Mouse (Mus musculus) spleen, postnatal 14 days (tissue): Measurements from ENCODE around the gene Gga3.
A peak's percentile ranks its signal among the peaks of the same experiment; 100 is the strongest.

ENCODE experiments used
- DNase-seq, 2 experiments: peaks; one replicate each; pipeline ENCODE4 v3.0.0; 2021 to 2022; ENCODE audit warnings: low spot score in 2 of 2

Gga3 gene

DNA sequence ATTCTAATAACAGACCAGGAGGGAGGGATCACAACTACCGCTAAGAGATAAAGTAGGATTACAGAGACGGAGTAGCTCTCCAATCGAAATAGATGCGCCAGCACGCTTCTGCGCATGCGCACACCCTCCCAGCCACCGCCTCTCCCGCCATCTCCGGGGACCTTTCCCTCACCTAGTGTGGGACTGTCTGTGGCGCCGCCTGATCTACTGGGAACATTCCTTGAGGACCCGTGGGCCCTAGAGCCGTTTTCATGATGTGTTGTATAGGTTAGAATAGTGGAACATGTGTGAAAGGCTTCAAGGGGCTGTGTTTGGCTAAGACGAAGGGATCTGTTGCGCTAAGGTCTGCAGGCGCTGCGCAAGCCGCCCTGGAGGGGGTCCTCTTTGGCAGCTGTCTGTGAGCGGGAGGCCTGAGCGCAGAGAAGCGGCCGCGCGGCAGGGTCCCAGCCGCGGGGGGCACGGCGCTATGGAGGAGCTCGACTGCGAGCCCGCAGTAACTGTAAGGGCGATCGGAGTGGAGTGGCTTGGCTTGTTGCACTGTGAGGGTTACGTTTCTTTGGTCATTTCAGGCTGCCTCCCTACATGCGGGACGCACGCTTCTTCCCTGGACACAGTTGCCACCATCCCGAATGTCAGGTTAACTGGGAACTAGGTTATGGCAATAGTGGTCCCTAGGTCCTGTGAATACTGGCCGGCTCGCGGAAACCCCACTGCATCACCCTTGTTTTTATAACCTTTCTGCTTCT is 39.6 kb downstream of the Gga3 start, which contains the start of gene Nup85:
Gene Nup85 (plus strand): TSS at position 371 of the 746 bp plus-strand sequence.
- peak; percentile 98 for DNase-seq

- no peak for DNase-seq
Observed at GRCm38 (mm10) chr11:115563406-115563805, 40.4 kb downstream of the Gga3 start.

GRCm38 (mm10) chr11:115555717-115556116 is 48.1 kb downstream of the Gga3 start:
- no peak for DNase-seq

GRCm38 (mm10) chr11:115552783-115553182 is 51.1 kb downstream of the Gga3 start:
- DNase-seq, result no peak

DNA sequence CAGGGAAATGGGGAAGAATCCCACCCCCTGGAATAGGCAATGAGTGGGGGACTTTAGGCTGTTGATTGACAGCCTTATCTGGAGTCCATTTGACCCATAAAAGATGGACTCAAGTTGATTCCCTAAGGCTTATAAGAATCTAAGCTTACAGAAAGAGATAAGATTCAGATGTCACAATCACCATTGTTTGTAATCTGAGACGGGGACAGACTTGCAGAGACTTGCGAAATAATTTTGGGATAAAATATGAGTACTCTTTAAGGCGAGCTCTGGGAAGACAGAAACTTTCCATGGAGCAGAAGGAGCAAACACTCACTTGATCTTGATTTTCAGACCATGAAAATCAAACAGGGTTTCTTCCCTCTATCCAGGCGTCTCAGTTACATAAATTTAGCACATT is 60.3 kb downstream of the Gga3 start:
- DNase-seq, result no peak

GRCm38 (mm10) chr11:115538045-115538444 is 65.8 kb downstream of the Gga3 start:
- no peak for DNase-seq

GRCm38 (mm10) chr11:115536856-115537568 is 66.8 kb downstream of the Gga3 start:
- DNase-seq, result no peak

DNA sequence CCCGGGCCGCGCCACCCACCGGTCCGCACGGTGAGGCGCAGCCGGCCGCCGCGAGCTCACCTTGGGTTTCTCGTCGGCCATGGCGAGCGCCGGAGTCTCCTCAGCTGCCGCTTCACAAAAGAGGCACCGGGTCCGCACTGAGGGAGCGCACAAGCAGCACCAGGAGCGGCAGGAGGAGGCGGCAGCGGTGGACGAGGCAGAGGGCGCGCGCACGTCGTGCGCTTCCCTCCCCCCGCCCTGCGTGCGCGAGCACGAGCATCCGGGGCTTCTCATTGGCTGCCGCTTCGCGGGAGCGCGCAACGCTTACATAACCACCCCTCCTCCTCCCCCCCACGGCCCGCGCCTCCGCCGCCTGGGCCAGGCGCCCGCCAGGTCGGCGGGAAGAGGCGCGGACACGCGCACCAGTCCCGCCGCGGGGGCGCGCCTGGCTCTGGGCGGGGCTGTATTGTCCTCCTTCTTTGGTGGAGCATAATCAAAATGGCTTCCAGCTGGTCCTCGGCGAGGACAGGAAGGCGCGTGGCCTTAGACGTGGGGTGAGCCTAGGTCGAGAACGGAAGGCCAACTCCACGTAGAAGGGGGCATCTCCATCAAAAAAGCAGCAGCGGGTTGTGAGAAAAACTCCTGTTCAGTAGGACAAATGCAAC is 67.7 kb downstream of the Gga3 start, which contains the start of gene Sumo2:
Gene Sumo2 (minus strand): TSS at position 239 of the 644 bp plus-strand sequence.
- DNase-seq, result peak; percentile 96 to 99

DNA sequence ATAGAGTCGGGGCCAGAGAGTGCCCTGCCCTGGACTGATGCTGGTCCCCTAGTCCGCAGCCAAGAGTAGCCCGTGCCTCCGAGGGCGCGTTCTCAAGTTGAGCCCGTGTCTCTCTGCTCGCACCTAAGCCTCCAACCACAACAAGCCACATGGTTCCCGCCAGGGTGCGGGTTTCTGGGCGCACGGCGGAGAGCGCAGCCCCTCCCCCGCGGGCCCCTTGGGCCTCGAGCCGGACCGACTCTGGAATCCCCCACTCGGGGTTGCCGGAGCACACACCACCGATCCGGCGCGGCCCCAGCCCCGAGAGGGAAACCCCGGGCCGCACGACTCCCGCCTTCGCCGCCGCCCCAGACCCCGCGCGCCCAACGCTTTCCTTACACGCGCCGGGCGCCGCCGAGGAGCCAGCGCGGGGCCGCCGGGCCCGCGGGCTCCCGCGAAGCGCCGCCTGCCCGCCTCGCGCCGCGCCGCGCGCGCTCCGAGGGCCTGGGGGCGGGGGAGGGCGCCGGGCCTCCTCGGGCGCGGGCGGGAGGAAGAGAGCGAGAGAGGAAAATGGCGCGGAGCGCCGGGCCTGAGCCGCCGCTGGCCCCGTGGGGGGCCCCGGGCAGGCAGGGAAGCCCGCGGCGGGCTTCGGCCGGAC is 68.3 kb downstream of the Gga3 start:
- DNase-seq, result peak; percentile 32 to 61

- DNase-seq, result no peak
Observed at GRCm38 (mm10) chr11:115534759-115535371, 69.0 kb downstream of the Gga3 start.
